9 mouse cellular contexts compared by ENCODE assay signal in genomic region chr19:45736855-45737207, GRCm38 (mm10). TPM values are rescaled to one million over a fixed set of nuclear protein-coding genes. Genes with fewer than 3 reads are reported as not detected.
DNase-seq lines count a peak whose midpoint lies in the region; ATAC-seq and TF ChIP-seq lines count a peak whose summit lies in the region.
"Had no signal": no experiment of that assay in that cellular context is flagged by ENCODE, and none has a peak within 500 bp of the region (broad histone marks: within the 10 kb centered on the region; RNA-seq: fewer than 3 reads in every experiment).

No protein-coding gene starts in this region.

- H3K36me3 ChIP-seq in heart, postnatal 0 days (replicated peaks; ENCODE audit: control insufficient read depth, insufficient read depth, low read length) = no peaks in the 10 kb centered on the region

- peaks cover 2% of the 10 kb centered on the region; the same call in 1 of the 2 replicates for H3K4me1 ChIP-seq in lung, adult 2 months (ENCODE audit: control insufficient read depth, insufficient read depth, low read length)
- H3K4me1 ChIP-seq in heart, postnatal 0 days (ENCODE audit: control insufficient read depth, insufficient read depth) = peaks cover 6% of the 10 kb centered on the region; the same call in 1 of the 2 replicates

- peak; percentile 36 to 48 for DNase-seq in lung, adult 18-20 months
- no peak for DNase-seq in lung, adult 2 months
- DNase-seq in heart, postnatal 0 days (ENCODE audit: low spot score) = peak; percentile 47
- peak; percentile 71 to 77 for DNase-seq in kidney, postnatal 4 days
- peak; percentile 45 to 59 for DNase-seq in thymus, postnatal 10 days (ENCODE audit: low spot score in 2 of 2)
- DNase-seq in left cerebral cortex, adult 11 months (ENCODE audit: low spot score) = no peak

- no peak for TF ChIP-seq EP300 in heart, postnatal 0 days (IDR thresholded peaks at IDR 0.05; ENCODE audit: low read depth)

- H3K4me3 ChIP-seq in lung, adult 2 months (replicated peaks; ENCODE audit: extremely low read depth, low read depth, low read length) = no peak overlapping the region
- peak overlapping the region; percentile 18 for H3K4me3 ChIP-seq in heart, postnatal 0 days (ENCODE audit: low read depth, low read length)

- peak; percentile 77 for ATAC-seq in common myeloid progenitor, adult 5-6 weeks (replicated peaks; ENCODE audit: low read depth, poor library complexity, severe bottlenecking)
- ATAC-seq in heart, postnatal 0 days (ENCODE audit: insufficient read depth, low read depth) = peak; percentile 80
- ATAC-seq in megakaryocyte-erythroid progenitor cell, adult 5-6 weeks (replicated peaks; ENCODE audit: low FRiP score, low TSS enrichment, poor library complexity, severe bottlenecking) = peak; percentile 72

- no peak overlapping the region for H3K9ac ChIP-seq in heart, postnatal 0 days (replicated peaks; ENCODE audit: low read depth, low read length)

- WGBS in lung, adult 2 months = 1% methylated on average over 26 of the region's 28 CpGs
- WGBS in heart, postnatal 0 days = 1% methylated on average over 28 of the region's 28 CpGs

- H3K9me3 ChIP-seq in heart, postnatal 0 days (replicated peaks; ENCODE audit: control insufficient read depth, low read length) = no peaks in the 10 kb centered on the region

- no peak overlapping the region for H3K27ac ChIP-seq in heart, postnatal 0 days (ENCODE audit: low read depth)

- no peak for TF ChIP-seq CTCF in lung, adult 2 months (IDR thresholded peaks at IDR 0.05; ENCODE audit: insufficient read depth, low read length)
- TF ChIP-seq CTCF in heart, postnatal 0 days (IDR thresholded peaks at IDR 0.05; ENCODE audit: low read depth) = no peak

- H3K27me3 ChIP-seq in heart, postnatal 0 days (ENCODE audit: control insufficient read depth, insufficient read depth, low read length) = peaks cover 85% of the 10 kb centered on the region

- TF ChIP-seq POLR2A in lung, adult 2 months (IDR thresholded peaks at IDR 0.05; ENCODE audit: borderline replicate concordance, extremely low read depth, low read depth, low read length) = no peak

- peak overlapping the region; percentile 52 for H3K4me2 ChIP-seq in heart, postnatal 0 days (ENCODE audit: low read depth, low read length)

RNA-seq across cellular contexts. Expression of gene Fgf8, which starts 5.9 kb away (rescaled TPM):
- polyA plus RNA-seq in lung, adult 2 months (2012; rRNA removed) = not detected in 2 replicates
- not detected in 2 replicates for total RNA-seq in common myeloid progenitor, adult 5-6 weeks (2017)
- not detected in 2 replicates for total RNA-seq in heart, postnatal 0 days (2014; rRNA removed; ENCODE audit: low replicate concordance)
- not detected in 2 replicates for polyA plus RNA-seq in heart, postnatal 0 days (2015; fragmentation: Nextera tagmentation; extraction: Ambion mirVana)
- total RNA-seq in megakaryocyte-erythroid progenitor cell, adult 5-6 weeks (2014; fragmentation: Nextera tagmentation) = not detected in 2 replicates
- total RNA-seq in megakaryocyte-erythroid progenitor cell, adult 5-6 weeks (2017) = not detected in 2 replicates
- total RNA-seq: liver, adult 2 months had no signal
- polyA plus RNA-seq: liver, adult 2 months had no signal

RNA-seq across cellular contexts. Expression of gene Npm3, which starts 12.6 kb away (rescaled TPM):
- polyA plus RNA-seq in lung, adult 2 months (2012; rRNA removed) = 39.0 and 41.3 TPM in 2 replicates
- 93.1 and 95.1 TPM in 2 replicates for total RNA-seq in common myeloid progenitor, adult 5-6 weeks (2017)
- 38.2 and 43.3 TPM in 2 replicates for total RNA-seq in heart, postnatal 0 days (2014; rRNA removed; ENCODE audit: low replicate concordance)
- polyA plus RNA-seq in heart, postnatal 0 days (2015; fragmentation: Nextera tagmentation; extraction: Ambion mirVana) = 7.6 TPM in 2 replicates
- 124 and 184 TPM in 2 replicates for total RNA-seq in megakaryocyte-erythroid progenitor cell, adult 5-6 weeks (2014; fragmentation: Nextera tagmentation)
- total RNA-seq in megakaryocyte-erythroid progenitor cell, adult 5-6 weeks (2017) = 123 and 135 TPM in 2 replicates

RNA-seq across cellular contexts. Expression of gene Mgea5, which starts 46.8 kb away (rescaled TPM):
- polyA plus RNA-seq in lung, adult 2 months (2012; rRNA removed) = 18.5 and 35.6 TPM in 2 replicates
- total RNA-seq in common myeloid progenitor, adult 5-6 weeks (2017) = 144 and 182 TPM in 2 replicates
- total RNA-seq in heart, postnatal 0 days (2014; rRNA removed; ENCODE audit: low replicate concordance) = 75.8 and 84.5 TPM in 2 replicates
- polyA plus RNA-seq in heart, postnatal 0 days (2015; fragmentation: Nextera tagmentation; extraction: Ambion mirVana) = 19.9 and 21.1 TPM in 2 replicates
- 75.0 and 86.3 TPM in 2 replicates for total RNA-seq in megakaryocyte-erythroid progenitor cell, adult 5-6 weeks (2014; fragmentation: Nextera tagmentation)
- 117 and 134 TPM in 2 replicates for total RNA-seq in megakaryocyte-erythroid progenitor cell, adult 5-6 weeks (2017)

Comparison
In these comparisons a context has a peak if more than half of its experiments do, and no peak if none do; other contexts are left out.
1. DNase-seq: peak in lung, adult 18-20 months (2 of 2), heart, postnatal 0 days (single experiment), kidney, postnatal 4 days (2 of 2) and thymus, postnatal 10 days (2 of 2); none in lung, adult 2 months (single experiment) and left cerebral cortex, adult 11 months (single experiment).
2. Peak in every context shown above with its lines, with median percentiles within 50 percentile points of each other: ATAC-seq.